Mouse (Mus musculus): Measurements from ENCODE around the gene Ptpn22. TPM values are rescaled to one million over a fixed set of nuclear protein-coding genes. Genes with fewer than 3 reads are reported as not detected.

Gene Ptpn22
- polyA plus RNA-seq, 1 experiment from 2014 or later: 0.68 TPM

DNA sequence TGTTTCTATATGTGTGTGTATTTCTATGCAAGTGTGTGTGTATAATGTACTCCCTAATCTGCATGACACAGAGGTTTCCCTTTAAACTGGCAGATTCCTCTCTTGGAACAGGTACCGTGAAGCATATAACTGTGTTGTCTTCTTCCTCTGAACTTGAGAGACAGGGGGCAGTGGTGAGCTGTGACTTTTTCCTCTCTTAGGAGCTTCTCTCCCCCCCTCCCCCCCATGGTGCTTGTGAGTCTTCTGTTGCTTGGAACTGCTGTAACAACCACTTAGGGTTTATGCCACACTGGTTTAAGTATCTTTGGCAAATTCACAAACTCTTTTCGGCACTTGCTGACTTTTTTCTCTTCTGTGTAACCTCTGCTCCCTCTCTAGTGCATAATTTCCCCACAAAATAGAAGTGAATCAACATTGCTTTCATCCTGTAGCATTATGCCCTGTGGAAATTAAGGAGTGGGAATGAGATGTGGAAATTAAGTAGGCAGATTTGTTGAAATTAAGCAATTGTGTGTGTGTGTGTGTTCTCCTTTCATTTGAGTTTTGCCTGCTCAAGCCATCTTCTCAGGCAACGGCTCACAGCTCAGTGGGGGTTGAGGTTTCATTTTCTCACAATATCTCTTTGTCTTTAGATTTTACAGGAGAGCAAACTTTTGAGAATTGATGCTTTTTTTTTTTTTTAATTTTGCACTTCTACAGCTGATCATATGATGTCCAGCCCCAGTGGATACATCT, 6.9 kb upstream of the Ptpn22 start:
- DNase-seq (ENCODE audit: low spot score): no peak
- WGBS: 73% methylated on average over 3 of the region's 3 CpGs
- Histone ChIP-seq H3K9ac (ENCODE audit: low read length) (no peak overlapping the region), H3K4me2 (ENCODE audit: low read depth, low read length, severe bottlenecking) (no peak overlapping the region), H3K27ac (ENCODE audit: low read depth, low read length) (no peak overlapping the region), H3K4me3 (ENCODE audit: low read depth, low read length) (no peak overlapping the region), H3K9me3 (ENCODE audit: control insufficient read depth, low read length) (no peaks in the 10 kb centered on the region), H3K27me3 (ENCODE audit: control insufficient read depth, insufficient read depth, low read length) (no peaks in the 10 kb centered on the region), H3K36me3 (ENCODE audit: control insufficient read depth, insufficient read depth, low read length) (no peaks in the 10 kb centered on the region), H3K4me1 (replicated peaks; ENCODE audit: control insufficient read depth, insufficient read depth, low read length) (no peaks in the 10 kb centered on the region)
- ATAC-seq (replicated peaks; ENCODE audit: low FRiP score): no peak

DNA sequence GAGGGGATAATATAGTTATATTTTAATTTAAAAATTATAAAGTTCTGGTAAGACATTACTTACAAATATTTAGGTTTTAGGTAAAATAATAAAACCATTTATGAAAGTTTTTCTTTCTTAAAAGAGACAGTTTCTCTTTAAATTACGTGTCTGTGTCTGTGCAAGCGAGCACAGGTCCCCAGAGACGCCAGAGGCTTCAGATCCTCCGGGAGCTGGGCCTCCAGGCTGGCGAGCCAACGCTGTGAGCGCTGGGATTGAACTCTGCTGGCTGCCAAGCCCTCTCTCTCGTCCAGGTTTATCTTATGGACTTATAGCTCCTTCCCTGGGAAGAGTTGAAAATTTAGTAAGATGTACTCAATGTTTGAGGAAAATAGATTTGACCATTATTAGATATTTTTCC, 5.8 kb upstream of the Ptpn22 start:
- Histone ChIP-seq H3K9me3 (ENCODE audit: control insufficient read depth, low read length) (no peaks in the 10 kb centered on the region), H3K9ac (ENCODE audit: low read length) (no peak overlapping the region), H3K4me1 (replicated peaks; ENCODE audit: control insufficient read depth, insufficient read depth, low read length) (no peaks in the 10 kb centered on the region), H3K36me3 (ENCODE audit: control insufficient read depth, insufficient read depth, low read length) (no peaks in the 10 kb centered on the region), H3K27me3 (ENCODE audit: control insufficient read depth, insufficient read depth, low read length) (no peaks in the 10 kb centered on the region), H3K27ac (ENCODE audit: low read depth, low read length) (no peak overlapping the region), H3K4me2 (ENCODE audit: low read depth, low read length, severe bottlenecking) (no peak overlapping the region), H3K4me3 (ENCODE audit: low read depth, low read length) (no peak overlapping the region)
- ATAC-seq (replicated peaks; ENCODE audit: low FRiP score) (no peak), DNase-seq (ENCODE audit: low spot score) (no peak)
- WGBS: 75% methylated on average over 8 of the region's 8 CpGs

DNA sequence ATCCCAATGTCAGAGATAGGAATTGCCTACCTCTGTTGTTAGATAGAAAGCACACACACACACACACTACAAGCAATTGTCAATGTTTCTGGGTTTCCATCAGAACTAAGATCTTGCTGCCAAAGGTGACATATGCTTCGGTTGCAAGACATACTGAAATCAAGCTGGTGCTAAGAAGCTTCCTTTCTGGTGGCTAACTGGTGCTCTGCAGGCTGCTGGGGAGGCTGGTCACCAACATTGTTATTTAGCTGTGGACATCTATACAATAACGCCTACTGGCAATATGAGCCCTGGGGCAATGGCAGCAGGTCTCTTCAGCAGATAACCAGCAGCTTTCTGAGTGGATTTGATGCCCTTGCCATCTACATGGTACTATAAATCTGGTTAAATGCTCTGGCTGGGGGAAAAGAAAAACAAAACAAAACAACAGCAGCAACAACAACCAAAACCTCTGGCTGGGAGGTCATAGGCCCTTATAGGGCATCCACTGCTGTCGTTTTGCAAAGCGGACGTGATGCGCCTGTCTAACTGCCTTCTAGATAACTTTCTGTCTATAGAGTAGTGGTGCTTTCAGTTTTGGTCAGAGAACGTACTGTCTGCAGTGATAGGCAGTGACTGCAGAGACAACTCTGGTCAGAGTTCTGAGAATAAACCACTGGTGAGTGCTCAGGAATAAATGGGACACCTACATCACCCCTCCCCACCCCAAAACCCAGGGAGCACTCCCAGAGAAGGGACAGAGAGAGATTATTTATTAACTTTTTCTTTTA, 2.4 kb upstream of the Ptpn22 start:
- 92% methylated on average over 7 of the region's 7 CpGs for WGBS
- H3K36me3 ChIP-seq (ENCODE audit: control insufficient read depth, insufficient read depth, low read length): no peaks in the 10 kb centered on the region
- no peak for ATAC-seq (replicated peaks; ENCODE audit: low FRiP score)

DNA sequence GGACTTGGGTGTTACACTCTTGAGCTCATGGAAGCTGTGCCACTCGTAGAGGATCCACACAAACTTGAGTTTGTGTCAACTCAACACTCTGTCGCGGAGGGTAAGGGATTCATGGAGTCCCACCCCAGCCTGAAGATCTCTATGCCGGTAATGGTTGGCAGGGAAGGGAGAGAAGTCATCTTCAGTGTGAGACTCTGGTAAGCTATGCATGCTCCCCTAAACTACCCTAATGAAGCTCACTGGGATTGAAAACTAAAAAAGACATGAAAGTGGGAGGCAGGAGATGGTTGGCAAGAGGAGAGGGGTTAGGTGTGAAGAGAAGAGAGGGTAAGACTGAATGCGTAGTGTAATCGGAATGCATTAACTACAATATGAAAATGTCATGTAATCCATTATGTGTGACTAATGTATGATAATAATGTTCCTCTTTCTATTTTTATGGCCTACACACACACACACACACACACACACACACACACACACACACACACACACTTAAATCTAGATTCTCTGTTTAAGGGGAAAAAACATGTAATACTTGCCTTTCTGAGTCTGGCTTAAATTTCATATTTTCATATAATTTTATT, 1.5 kb upstream of the Ptpn22 start:
- 93% methylated on average over 6 of the region's 6 CpGs for WGBS
- H3K27ac ChIP-seq (ENCODE audit: low read depth, low read length): no peak overlapping the region
- H3K9ac ChIP-seq (ENCODE audit: low read length): no peak overlapping the region
- no peaks in the 10 kb centered on the region for H3K27me3 ChIP-seq (ENCODE audit: control insufficient read depth, insufficient read depth, low read length)
- no peak for ATAC-seq (replicated peaks; ENCODE audit: low FRiP score)
- H3K4me3 ChIP-seq (ENCODE audit: low read depth, low read length): no peak overlapping the region
- H3K36me3 ChIP-seq (ENCODE audit: control insufficient read depth, insufficient read depth, low read length): no peaks in the 10 kb centered on the region
- H3K4me1 ChIP-seq (replicated peaks; ENCODE audit: control insufficient read depth, insufficient read depth, low read length): no peaks in the 10 kb centered on the region
- H3K4me2 ChIP-seq (ENCODE audit: low read depth, low read length, severe bottlenecking): no peak overlapping the region
- H3K9me3 ChIP-seq (ENCODE audit: control insufficient read depth, low read length): no peaks in the 10 kb centered on the region
- no peak for DNase-seq (ENCODE audit: low spot score)

More for the DNA sequence above, 2.4 kb upstream of the Ptpn22 start:
- Histone ChIP-seq H3K4me3 (ENCODE audit: low read depth, low read length) (no peak overlapping the region), H3K27me3 (ENCODE audit: control insufficient read depth, insufficient read depth, low read length) (no peaks in the 10 kb centered on the region), H3K9me3 (ENCODE audit: control insufficient read depth, low read length) (no peaks in the 10 kb centered on the region), H3K27ac (ENCODE audit: low read depth, low read length) (no peak overlapping the region), H3K9ac (ENCODE audit: low read length) (no peak overlapping the region), H3K4me1 (replicated peaks; ENCODE audit: control insufficient read depth, insufficient read depth, low read length) (no peaks in the 10 kb centered on the region), H3K4me2 (ENCODE audit: low read depth, low read length, severe bottlenecking) (no peak overlapping the region)
- DNase-seq (ENCODE audit: low spot score): no peak

DNA sequence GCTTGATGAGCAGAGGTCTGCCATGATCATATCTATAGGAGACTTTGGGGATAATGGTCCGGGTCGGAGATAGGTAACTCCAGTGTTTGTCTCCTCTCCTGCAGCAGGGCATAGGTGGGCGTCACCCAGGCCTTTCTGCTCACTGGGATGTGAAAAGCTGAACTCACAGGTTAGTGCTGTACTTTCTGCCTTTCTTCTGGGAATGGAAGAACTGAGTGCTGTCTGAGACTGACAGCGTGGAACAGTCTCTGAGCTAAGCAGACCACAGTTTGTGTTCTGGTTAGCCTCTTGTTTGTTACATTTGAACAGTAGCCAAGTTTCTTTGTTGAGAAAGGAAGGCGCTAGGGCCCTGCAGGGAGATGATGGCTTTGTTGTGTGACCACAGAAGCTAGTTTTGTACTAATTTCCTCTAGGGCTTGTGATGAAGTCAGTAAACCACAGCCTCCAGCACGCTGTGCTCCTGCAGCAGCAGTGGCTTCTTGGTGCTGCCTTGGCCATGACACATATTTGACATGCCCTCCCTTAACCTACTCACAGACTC, 326 bp downstream of the Ptpn22 start:
- no peak for DNase-seq (ENCODE audit: low spot score)
- Histone ChIP-seq H3K27me3 (ENCODE audit: control insufficient read depth, insufficient read depth, low read length) (no peaks in the 10 kb centered on the region), H3K36me3 (ENCODE audit: control insufficient read depth, insufficient read depth, low read length) (no peaks in the 10 kb centered on the region), H3K9me3 (ENCODE audit: control insufficient read depth, low read length) (no peaks in the 10 kb centered on the region), H3K4me1 (replicated peaks; ENCODE audit: control insufficient read depth, insufficient read depth, low read length) (no peaks in the 10 kb centered on the region), H3K9ac (ENCODE audit: low read length) (no peak overlapping the region), H3K4me3 (ENCODE audit: low read depth, low read length) (no peak overlapping the region), H3K4me2 (ENCODE audit: low read depth, low read length, severe bottlenecking) (no peak overlapping the region), H3K27ac (ENCODE audit: low read depth, low read length) (no peak overlapping the region)
- 88% methylated on average over 6 of the region's 6 CpGs for WGBS
- no peak for ATAC-seq (replicated peaks; ENCODE audit: low FRiP score)

DNA sequence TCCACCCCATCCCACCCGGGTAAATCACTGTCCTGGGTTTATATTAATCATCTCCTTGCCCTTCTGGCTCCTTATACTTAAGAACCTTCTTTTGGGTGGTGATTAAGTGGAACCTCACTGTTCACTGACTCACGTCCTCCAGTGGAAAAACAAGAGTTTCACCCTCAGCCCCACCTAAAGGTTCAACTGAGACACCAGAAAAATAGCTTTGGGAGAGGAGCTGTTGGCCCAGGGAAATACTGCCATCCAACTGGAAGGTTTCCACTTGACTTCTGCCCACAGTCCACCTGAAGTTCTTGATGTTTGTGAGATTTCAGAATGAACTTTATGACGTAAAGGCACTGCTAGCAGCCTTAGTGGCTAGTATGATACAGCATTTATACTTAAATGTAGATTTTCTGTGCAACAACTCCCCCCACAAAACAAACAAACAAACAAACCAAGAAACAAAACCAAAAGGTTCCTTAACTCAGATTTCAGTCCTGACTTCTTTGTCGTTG, 3.2 kb downstream of the Ptpn22 start:
- Histone ChIP-seq H3K9ac (ENCODE audit: low read length) (no peak overlapping the region), H3K4me2 (ENCODE audit: low read depth, low read length, severe bottlenecking) (no peak overlapping the region), H3K27me3 (ENCODE audit: control insufficient read depth, insufficient read depth, low read length) (no peaks in the 10 kb centered on the region), H3K27ac (ENCODE audit: low read depth, low read length) (no peak overlapping the region), H3K4me1 (replicated peaks; ENCODE audit: control insufficient read depth, insufficient read depth, low read length) (no peaks in the 10 kb centered on the region), H3K4me3 (ENCODE audit: low read depth, low read length) (no peak overlapping the region), H3K9me3 (ENCODE audit: control insufficient read depth, low read length) (no peaks in the 10 kb centered on the region), H3K36me3 (ENCODE audit: control insufficient read depth, insufficient read depth, low read length) (no peaks in the 10 kb centered on the region)
- DNase-seq (ENCODE audit: low spot score): no peak
- ATAC-seq (replicated peaks; ENCODE audit: low FRiP score): no peak
- 83% methylated on average over 4 of the region's 4 CpGs for WGBS

DNA sequence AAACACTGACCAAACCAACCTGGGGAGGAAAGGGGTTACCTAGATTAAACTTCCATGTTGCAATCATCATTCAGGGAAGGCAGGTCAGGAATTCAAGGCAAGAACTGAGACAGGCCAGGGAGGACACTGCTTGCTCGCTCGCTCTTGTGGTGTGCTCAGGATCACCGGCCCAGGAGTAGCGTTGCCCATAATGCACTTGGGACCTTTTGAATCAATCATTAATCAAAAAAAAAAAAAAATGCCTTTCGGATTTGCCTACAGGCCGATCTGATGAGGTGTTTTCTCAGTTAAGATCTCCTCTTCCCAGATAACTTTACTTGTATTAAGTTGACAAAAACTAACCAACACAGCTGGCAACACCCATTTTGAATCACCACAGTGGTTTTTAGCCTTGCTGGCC, 4.6 kb downstream of the Ptpn22 start:
- H3K36me3 ChIP-seq (ENCODE audit: control insufficient read depth, insufficient read depth, low read length): no peaks in the 10 kb centered on the region
- H3K9ac ChIP-seq (ENCODE audit: low read length): no peak overlapping the region
- H3K4me3 ChIP-seq (ENCODE audit: low read depth, low read length): no peak overlapping the region
- no peak for DNase-seq (ENCODE audit: low spot score)
- no peaks in the 10 kb centered on the region for H3K27me3 ChIP-seq (ENCODE audit: control insufficient read depth, insufficient read depth, low read length)
- no peaks in the 10 kb centered on the region for H3K4me1 ChIP-seq (replicated peaks; ENCODE audit: control insufficient read depth, insufficient read depth, low read length)
- H3K4me2 ChIP-seq (ENCODE audit: low read depth, low read length, severe bottlenecking): no peak overlapping the region
- no peak overlapping the region for H3K27ac ChIP-seq (ENCODE audit: low read depth, low read length)
- no peaks in the 10 kb centered on the region for H3K9me3 ChIP-seq (ENCODE audit: control insufficient read depth, low read length)
- no peak for ATAC-seq (replicated peaks; ENCODE audit: low FRiP score)
- 93% methylated on average over 6 of the region's 6 CpGs for WGBS

DNA sequence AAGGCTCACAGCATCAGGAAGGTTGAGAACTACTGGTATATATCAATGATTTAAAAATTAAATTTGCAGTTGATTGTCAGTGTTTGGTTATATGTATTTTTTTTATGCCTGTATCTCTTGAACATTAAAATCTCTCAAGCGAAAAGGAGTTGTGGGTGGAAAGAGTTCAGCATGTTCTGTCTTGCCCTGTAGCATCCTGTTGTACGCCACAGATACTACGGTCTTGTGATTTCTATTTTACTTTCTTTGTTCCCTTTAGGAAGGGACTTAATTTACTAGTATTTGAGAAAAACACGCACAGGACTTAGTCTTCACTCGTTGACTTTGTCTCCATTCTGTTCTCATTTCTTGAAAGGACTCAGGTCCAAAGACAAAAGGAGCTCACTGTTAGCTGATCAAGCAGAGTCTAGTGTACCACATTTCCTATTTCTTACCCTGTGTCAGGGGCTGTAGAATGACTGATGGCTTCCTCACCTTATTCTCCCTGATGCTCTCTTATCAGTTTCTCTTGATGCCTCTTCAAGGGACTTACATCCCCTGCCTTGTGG, 7.9 kb downstream of the Ptpn22 start:
- Histone ChIP-seq H3K9ac (ENCODE audit: low read length) (no peak overlapping the region), H3K9me3 (ENCODE audit: control insufficient read depth, low read length) (no peaks in the 10 kb centered on the region), H3K4me1 (replicated peaks; ENCODE audit: control insufficient read depth, insufficient read depth, low read length) (no peaks in the 10 kb centered on the region), H3K27ac (ENCODE audit: low read depth, low read length) (no peak overlapping the region), H3K4me3 (ENCODE audit: low read depth, low read length) (no peak overlapping the region), H3K4me2 (ENCODE audit: low read depth, low read length, severe bottlenecking) (no peak overlapping the region), H3K27me3 (ENCODE audit: control insufficient read depth, insufficient read depth, low read length) (no peaks in the 10 kb centered on the region), H3K36me3 (ENCODE audit: control insufficient read depth, insufficient read depth, low read length) (no peaks in the 10 kb centered on the region)
- DNase-seq (ENCODE audit: low spot score) (no peak), ATAC-seq (replicated peaks; ENCODE audit: low FRiP score) (no peak)
- WGBS: 86% methylated on average over 5 of the region's 5 CpGs

Measured in forebrain, embryonic 11.5 days (tissue).